Mouse (Mus musculus) liver, postnatal 0 days (tissue): Measurements from ENCODE around the gene Adam30. TPM values are rescaled to one million over a fixed set of nuclear protein-coding genes. Genes with fewer than 3 reads are reported as not detected.

ENCODE experiments used
- ATAC-seq: fragments of 200-750 bp; cut with Nextera tagmentation; 2 replicates; pipeline ENCODE4 v1.8.0; 2017; ENCODE audit warnings: mild to moderate bottlenecking, moderate library complexity
- DNase-seq: peaks from one replicate; pipeline ENCODE4 v3.0.0-alpha.2; 2016
- H3K27ac ChIP-seq: fragments of 300-500 bp; sonication (generic); 2 replicates; pipeline ENCODE4 v1.5.1; 2014; ENCODE audit warnings: antibody characterized with exemption, moderate library complexity, mild to moderate bottlenecking, low read depth
- H3K27me3 ChIP-seq: fragments of 300-500 bp; sonication (generic); 2 replicates; pipeline ENCODE4 v1.6.1; 2014; ENCODE audit warnings: low read length, control low read depth, mixed read lengths; ENCODE audit not compliant: insufficient read depth
- H3K36me3 ChIP-seq: fragments of 300-500 bp; sonication (generic); replicated peaks from 2 replicates; pipeline ENCODE4 v1.6.1; 2014; ENCODE audit warnings: mild to moderate bottlenecking, control low read depth, low read length, moderate library complexity, mixed read lengths; ENCODE audit not compliant: insufficient read depth
- H3K4me1 ChIP-seq: fragments of 300-500 bp; sonication (generic); 2 replicates; pipeline ENCODE4 v1.6.1; 2014; ENCODE audit warnings: antibody characterized with exemption, mild to moderate bottlenecking, control low read depth; ENCODE audit not compliant: insufficient read depth
- H3K4me2 ChIP-seq: fragments of 300-500 bp; sonication (generic); 2 replicates; pipeline ENCODE4 v1.6.1; 2014; ENCODE audit warnings: low read depth, mild to moderate bottlenecking, low read length, moderate library complexity, mixed read lengths
- H3K4me3 ChIP-seq: fragments of 300-500 bp; sonication (generic); 2 replicates; pipeline ENCODE4 v1.5.1; 2014; ENCODE audit warnings: low read depth, low read length
- H3K9ac ChIP-seq: fragments of 300-500 bp; sonication (generic); replicated peaks from 2 replicates; pipeline ENCODE4 v1.6.1; 2014; ENCODE audit warnings: mild to moderate bottlenecking, moderate library complexity
- H3K9me3 ChIP-seq: fragments of 300-500 bp; sonication (generic); 2 replicates; pipeline ENCODE4 v1.6.1; 2016; ENCODE audit warnings: mild to moderate bottlenecking, control low read depth, low read length, mixed read lengths
- CTCF ChIP-seq: sonication (generic); IDR thresholded peaks from 2 replicates; pipeline ENCODE4 v1.5.1; 2016; ENCODE audit warnings: antibody characterized with exemption, low read depth
- EP300 ChIP-seq: IDR thresholded peaks from 2 replicates; pipeline ENCODE4 v1.6.1; 2016; ENCODE audit warnings: antibody characterized with exemption, low read depth, mild to moderate bottlenecking
- WGBS: fragments of 180-500 bp; shearing (Covaris S2); extraction: QIAGEN DNeasy Blood & Tissue Kit; methylation state at CpG from one replicate; pipeline ENCODE4 v1.1.7; 2014; ENCODE audit not compliant: insufficient replicate concordance; 5-methylcytosine and 5-hydroxymethylcytosine counted together
- polyA plus RNA-seq: library from polyadenylated mRNA; unstranded; fragments of >200 nt; fragmentation: Nextera tagmentation; extraction: Ambion mirVana; gene quantifications from 2 replicates; pipeline ENCODE4 v1.2.1, GENCODE M21; 2015

The Adam30 gene
- polyA plus RNA-seq, 1 experiment from 2014 or later, result not detected

GRCm38 (mm10) chr3:98159289-98159688 is 1.1 kb upstream of the Adam30 start:
- Histone ChIP-seq H3K27me3 (no peaks in the 10 kb centered on the region), H3K9me3 (no peaks in the 10 kb centered on the region), H3K9ac (no peak overlapping the region), H3K27ac (no peak overlapping the region), H3K4me3 (no peak overlapping the region), H3K4me1 (peaks cover 2% of the 10 kb centered on the region), H3K36me3 (no peaks in the 10 kb centered on the region), H3K4me2 (no peak overlapping the region)
- 62% methylated on average over 4 of the region's 4 CpGs for WGBS
- TF ChIP-seq EP300, result no peak
- ATAC-seq (no peak), DNase-seq (no peak)

- no peaks in the 10 kb centered on the region for H3K36me3 ChIP-seq
These were observed 17.9 kb downstream of the Adam30 start for GRCm38 (mm10) chr3:98178340-98178739.

GRCm38 (mm10) chr3:98180805-98181204 is 20.4 kb downstream of the Adam30 start:
- TF ChIP-seq EP300 (no peak), CTCF (peak; percentile 79)
- DNase-seq, result peak; percentile 59
- H3K4me1 ChIP-seq, result no peaks in the 10 kb centered on the region
- no peak overlapping the region for H3K27ac ChIP-seq
- no peaks in the 10 kb centered on the region; the same call in 1 of the 2 replicates for H3K9me3 ChIP-seq
- H3K9ac ChIP-seq, result no peak overlapping the region
- no peak overlapping the region for H3K4me2 ChIP-seq
- H3K4me3 ChIP-seq, result no peak overlapping the region
- no peaks in the 10 kb centered on the region for H3K36me3 ChIP-seq
- H3K27me3 ChIP-seq, result no peaks in the 10 kb centered on the region
- WGBS, result 24% methylated on average over 7 of the region's 7 CpGs
- peak; percentile 58; the same call in 1 of the 2 replicates for ATAC-seq

More at GRCm38 (mm10) chr3:98178340-98178739, 17.9 kb downstream of the Adam30 start:
- Histone ChIP-seq H3K27me3 (no peaks in the 10 kb centered on the region), H3K4me2 (no peak overlapping the region), H3K27ac (no peak overlapping the region), H3K4me1 (no peaks in the 10 kb centered on the region), H3K4me3 (no peak overlapping the region), H3K9me3 (no peaks in the 10 kb centered on the region; the same call in 1 of the 2 replicates), H3K9ac (no peak overlapping the region)
- TF ChIP-seq EP300, result no peak
- no peak for TF ChIP-seq CTCF
- DNase-seq, result no peak
- WGBS, result 68% methylated on average over 4 of the region's 4 CpGs
- ATAC-seq, result no peak

- Histone ChIP-seq H3K9me3 (no peaks in the 10 kb centered on the region), H3K27me3 (no peaks in the 10 kb centered on the region), H3K27ac (no peak overlapping the region), H3K4me3 (no peak overlapping the region), H3K4me2 (no peak overlapping the region), H3K9ac (no peak overlapping the region), H3K4me1 (no peaks in the 10 kb centered on the region), H3K36me3 (no peaks in the 10 kb centered on the region)
- no peak for TF ChIP-seq CTCF
- TF ChIP-seq EP300, result no peak
- WGBS, result 62% methylated on average over 10 of the region's 10 CpGs
- no peak for ATAC-seq
- DNase-seq, result no peak
These were observed 24.8 kb downstream of the Adam30 start for GRCm38 (mm10) chr3:98185163-98185714.

- Histone ChIP-seq H3K27me3 (no peaks in the 10 kb centered on the region), H3K4me2 (no peak overlapping the region), H3K4me1 (no peaks in the 10 kb centered on the region), H3K9me3 (no peaks in the 10 kb centered on the region), H3K4me3 (no peak overlapping the region), H3K27ac (no peak overlapping the region), H3K9ac (no peak overlapping the region), H3K36me3 (no peaks in the 10 kb centered on the region)
- DNase-seq (no peak), ATAC-seq (no peak)
- 64% methylated on average over 3 of the region's 3 CpGs for WGBS
- TF ChIP-seq EP300, result no peak
- no peak for TF ChIP-seq CTCF
These were observed 27.3 kb downstream of the Adam30 start for GRCm38 (mm10) chr3:98187777-98188176.

GRCm38 (mm10) chr3:98197711-98198532 is 37.5 kb downstream of the Adam30 start:
- H3K27me3 ChIP-seq, result no peaks in the 10 kb centered on the region
- H3K4me3 ChIP-seq, result no peak overlapping the region
- peak; percentile 20 for DNase-seq
- H3K36me3 ChIP-seq, result no peaks in the 10 kb centered on the region
- 43% methylated on average over 9 of the region's 9 CpGs for WGBS
- no peak for TF ChIP-seq CTCF
- TF ChIP-seq EP300, result no peak
- H3K9ac ChIP-seq, result no peak overlapping the region
- no peak overlapping the region for H3K4me2 ChIP-seq
- H3K9me3 ChIP-seq, result no peaks in the 10 kb centered on the region
- H3K4me1 ChIP-seq, result peaks cover 16% of the 10 kb centered on the region
- peak; percentile 72 for ATAC-seq
- peak overlapping the region; percentile 12; the same call in 1 of the 2 replicates for H3K27ac ChIP-seq
